Mouse (Mus musculus) frontal cortex, adult 2 months (tissue): Measurements from ENCODE around the gene Lama2. TPM values are rescaled to one million over a fixed set of nuclear protein-coding genes. Genes with fewer than 3 reads are reported as not detected.
"Not testable (repeated sequence)": the region's sequence is repeated elsewhere in the genome, so short reads cannot be mapped to it uniquely, and the experiment has no call there.

ENCODE experiments used
- DNase-seq, 2 experiments: peaks; one replicate each; pipeline ENCODE4 v3.0.0; 2022; ENCODE audit warnings: low spot score in 1 of 2; ENCODE audit errors: extremely low spot score in 1 of 2
- polyA plus RNA-seq: library from polyadenylated mRNA; depleted of rRNA; stranded (reverse); fragments of >200 nt; gene quantifications from 2 replicates; pipeline ENCODE4 v1.2.3, GENCODE M21; 2012

Gene Lama2
- polyA plus RNA-seq, 1 experiment = 7.8 TPM

- peak in 1 of 2 experiments; percentile 2 for DNase-seq
Observed at GRCm38 (mm10) chr10:26949667-26950066, 669.9 kb downstream of the Lama2 start.

GRCm38 (mm10) chr10:26948331-26948730, 671.2 kb downstream of the Lama2 start:
- no peak for DNase-seq

GRCm38 (mm10) chr10:26939549-26939948, 680.0 kb downstream of the Lama2 start:
- no peak for DNase-seq

- DNase-seq = not testable (repeated sequence)
Observed at GRCm38 (mm10) chr10:26938464-26938863, 681.1 kb downstream of the Lama2 start.

GRCm38 (mm10) chr10:26936056-26936455, 683.5 kb downstream of the Lama2 start:
- DNase-seq = not testable (repeated sequence)
